In genomic region chr2:30547455-30548217, GRCm38 (mm10) we compare ENCODE assay signal across 8 mouse cellular contexts. TPM values are rescaled to one million over a fixed set of nuclear protein-coding genes. Genes with fewer than 3 reads are reported as not detected.
DNase-seq lines count a peak whose midpoint lies in the region; ATAC-seq lines count a peak whose summit lies in the region.

No protein-coding gene starts in this region.

- H3K4me1 ChIP-seq in heart, embryonic 13.5 days, result peaks cover 23% of the 10 kb centered on the region
- peaks cover 35% of the 10 kb centered on the region for H3K4me1 ChIP-seq in kidney, embryonic 16.5 days (ENCODE audit: insufficient read depth, low read length)

- no peaks in the 10 kb centered on the region; the same call in 1 of the 2 replicates for H3K9me3 ChIP-seq in heart, embryonic 13.5 days
- no peaks in the 10 kb centered on the region for H3K9me3 ChIP-seq in kidney, embryonic 16.5 days (ENCODE audit: low read length)

- H3K27ac ChIP-seq in heart, embryonic 13.5 days (replicated peaks), result peak overlapping the region; percentile 80
- peak overlapping the region; percentile 88 for H3K27ac ChIP-seq in kidney, embryonic 16.5 days (ENCODE audit: low read length)

- no peak overlapping the region for H3K4me3 ChIP-seq in heart, embryonic 13.5 days
- H3K4me3 ChIP-seq in kidney, embryonic 16.5 days (ENCODE audit: low read length), result no peak overlapping the region

- no peak for ATAC-seq in heart, embryonic 13.5 days (ENCODE audit: extremely low read depth, insufficient number of reproducible peaks, low FRiP score, low TSS enrichment)
- peak; percentile 55 for ATAC-seq in kidney, embryonic 16.5 days (ENCODE audit: low FRiP score, low TSS enrichment)

- no peaks in the 10 kb centered on the region for H3K36me3 ChIP-seq in heart, embryonic 13.5 days
- H3K36me3 ChIP-seq in kidney, embryonic 16.5 days (ENCODE audit: insufficient read depth, low read length), result no peaks in the 10 kb centered on the region

- WGBS in heart, embryonic 13.5 days, result 51% methylated on average over 19 of the region's 19 CpGs
- WGBS in kidney, embryonic 16.5 days, result 68% methylated on average over 19 of the region's 19 CpGs

- peak; percentile 18 to 23 for DNase-seq in spleen, adult 18-20 months
- no peak for DNase-seq in spleen, adult 12 weeks (ENCODE audit: low spot score)
- DNase-seq in lung, postnatal 25 days (ENCODE audit: low spot score), result peak; percentile 84
- no peak for DNase-seq in right cerebral cortex, adult 2 months (ENCODE audit: low spot score in 2 of 2)
- DNase-seq in left cerebral cortex, adult 18-20 months (ENCODE audit: low spot score in 2 of 2), result no peak
- DNase-seq in cerebellum, postnatal 4 days (ENCODE audit: low spot score in 2 of 2), result no peak

- H3K27me3 ChIP-seq in heart, embryonic 13.5 days (replicated peaks), result no peaks in the 10 kb centered on the region
- H3K27me3 ChIP-seq in kidney, embryonic 16.5 days (ENCODE audit: insufficient read depth, low read length), result no peaks in the 10 kb centered on the region

- H3K4me2 ChIP-seq in heart, embryonic 13.5 days, result no peak overlapping the region
- peak overlapping the region; percentile 3; the same call in 1 of the 2 replicates for H3K4me2 ChIP-seq in kidney, embryonic 16.5 days (replicated peaks; ENCODE audit: low read depth, low read length)

- no peak overlapping the region for H3K9ac ChIP-seq in heart, embryonic 13.5 days
- H3K9ac ChIP-seq in kidney, embryonic 16.5 days (replicated peaks; ENCODE audit: low read length), result peak overlapping the region; percentile 5

RNA-seq across cellular contexts. Expression of gene Cstad, which starts 47.2 kb away (rescaled TPM):
- polyA plus RNA-seq in heart, embryonic 13.5 days (2015; fragmentation: Nextera tagmentation; extraction: Ambion mirVana), result 2.1 and 2.4 TPM in 2 replicates
- 1.5 and 2.5 TPM in 2 replicates for polyA plus RNA-seq in kidney, embryonic 16.5 days (2015; fragmentation: Nextera tagmentation; extraction: Ambion mirVana)
- 1 to 10 TPM; 3.1 to 4.0 TPM for total RNA-seq in left cerebral cortex, adult 18-20 months (2021)

Comparison
In these comparisons a context has a peak if more than half of its experiments do, and no peak if none do; other contexts are left out.
1. DNase-seq: peak in spleen, adult 18-20 months (2 of 2) and lung, postnatal 25 days (single experiment); none in spleen, adult 12 weeks (single experiment), right cerebral cortex, adult 2 months (0 of 2), left cerebral cortex, adult 18-20 months (0 of 2) and cerebellum, postnatal 4 days (0 of 2).